Mouse (Mus musculus): ENCODE results near the gene Msmo1. TPM values are rescaled to one million over a fixed set of nuclear protein-coding genes. Genes with fewer than 3 reads are reported as not detected.

Msmo1 gene
- polyA plus RNA-seq, 1 experiment from 2014 or later: 37.0 TPM

DNA sequence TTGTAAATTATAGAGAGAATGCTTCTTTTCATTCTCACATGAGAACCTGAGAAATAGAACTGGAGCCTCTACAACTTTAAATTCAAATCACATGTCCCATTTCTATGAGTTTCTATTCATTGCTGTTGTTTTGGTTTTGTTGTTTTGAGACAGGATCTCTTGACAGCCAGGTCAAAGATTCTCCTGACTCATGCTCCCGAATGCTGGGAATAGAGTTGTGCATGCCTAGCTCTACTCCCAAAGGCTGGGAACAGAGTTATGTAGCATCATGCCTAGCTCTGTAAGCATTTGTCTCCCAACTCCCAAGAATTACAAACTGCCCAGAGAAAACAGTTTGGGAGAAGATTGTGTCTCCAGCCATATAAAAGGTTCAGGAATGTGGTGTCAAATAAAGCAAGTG, 29.2 kb upstream of the Msmo1 start:
- Histone ChIP-seq H3K27me3 (ENCODE audit: control insufficient read depth, insufficient read depth, low read length) (no peaks in the 10 kb centered on the region), H3K27ac (ENCODE audit: low read length) (no peak overlapping the region), H3K36me3 (ENCODE audit: control insufficient read depth, insufficient read depth) (peaks cover 5% of the 10 kb centered on the region; the same call in 1 of the 2 replicates), H3K4me2 (ENCODE audit: low read depth, low read length) (no peak overlapping the region), H3K4me1 (ENCODE audit: control insufficient read depth, insufficient read depth, low read length) (0 out of 2 replicates have a peak, but pooled peaks cover 2% of the 10 kb centered on the region), H3K4me3 (ENCODE audit: low read length) (no peak overlapping the region), H3K9ac (ENCODE audit: low read length) (no peak overlapping the region), H3K9me3 (replicated peaks; ENCODE audit: control insufficient read depth, low read length) (no peaks in the 10 kb centered on the region)
- ATAC-seq (replicated peaks; ENCODE audit: extremely low read depth, insufficient read depth, low FRiP score): no peak
- 81% methylated on average over 1 of the region's 1 CpGs for WGBS

- Histone ChIP-seq H3K9ac (ENCODE audit: low read length) (no peak overlapping the region), H3K9me3 (replicated peaks; ENCODE audit: control insufficient read depth, low read length) (no peaks in the 10 kb centered on the region), H3K36me3 (ENCODE audit: control insufficient read depth, insufficient read depth) (peaks cover 5% of the 10 kb centered on the region), H3K27ac (ENCODE audit: low read length) (no peak overlapping the region), H3K27me3 (ENCODE audit: control insufficient read depth, insufficient read depth, low read length) (no peaks in the 10 kb centered on the region), H3K4me1 (ENCODE audit: control insufficient read depth, insufficient read depth, low read length) (0 out of 2 replicates have a peak, but pooled peaks cover 2% of the 10 kb centered on the region), H3K4me2 (ENCODE audit: low read depth, low read length) (no peak overlapping the region), H3K4me3 (ENCODE audit: low read length) (no peak overlapping the region)
- ATAC-seq (replicated peaks; ENCODE audit: extremely low read depth, insufficient read depth, low FRiP score): no peak
- 79% methylated on average over 8 of the region's 8 CpGs for WGBS
Observed at GRCm38 (mm10) chr8:64761430-64761829, 27.8 kb upstream of the Msmo1 start.

DNA sequence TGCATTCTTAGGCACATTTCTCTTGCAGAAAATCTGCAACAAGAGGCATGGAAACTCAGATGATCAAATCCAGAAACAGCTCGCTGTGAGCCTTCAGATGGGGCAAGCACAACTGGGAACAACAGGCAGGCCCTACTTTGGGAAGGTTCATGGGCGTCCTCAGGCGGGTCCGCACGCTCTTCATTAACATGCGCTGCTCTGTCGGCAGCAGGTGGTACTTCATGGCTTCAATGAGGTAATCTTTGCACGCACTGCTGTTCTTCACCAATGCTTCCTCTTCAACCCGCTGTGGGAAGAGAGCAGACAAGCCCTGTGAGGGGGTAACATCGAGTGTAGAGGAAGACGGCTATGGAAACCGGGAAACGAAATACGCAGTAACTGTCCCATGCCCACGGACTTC, 24.4 kb upstream of the Msmo1 start:
- H3K27me3 ChIP-seq (ENCODE audit: control insufficient read depth, insufficient read depth, low read length): no peaks in the 10 kb centered on the region
- H3K9ac ChIP-seq (ENCODE audit: low read length): no peak overlapping the region
- no peak overlapping the region for H3K4me3 ChIP-seq (ENCODE audit: low read length)
- H3K36me3 ChIP-seq (ENCODE audit: control insufficient read depth, insufficient read depth): peaks cover 18% of the 10 kb centered on the region
- no peak overlapping the region for H3K4me2 ChIP-seq (ENCODE audit: low read depth, low read length)
- WGBS: 95% methylated on average over 15 of the region's 15 CpGs
- H3K9me3 ChIP-seq (replicated peaks; ENCODE audit: control insufficient read depth, low read length): no peaks in the 10 kb centered on the region
- ATAC-seq (replicated peaks; ENCODE audit: extremely low read depth, insufficient read depth, low FRiP score): no peak
- H3K4me1 ChIP-seq (ENCODE audit: control insufficient read depth, insufficient read depth, low read length): no peaks in the 10 kb centered on the region
- no peak overlapping the region for H3K27ac ChIP-seq (ENCODE audit: low read length)

GRCm38 (mm10) chr8:64746215-64747058, 12.8 kb upstream of the Msmo1 start:
- Histone ChIP-seq H3K9me3 (replicated peaks; ENCODE audit: control insufficient read depth, low read length) (no peaks in the 10 kb centered on the region; the same call in 1 of the 2 replicates), H3K4me2 (ENCODE audit: low read depth, low read length) (no peak overlapping the region), H3K4me3 (ENCODE audit: low read length) (no peak overlapping the region), H3K36me3 (ENCODE audit: control insufficient read depth, insufficient read depth) (peaks cover 12% of the 10 kb centered on the region), H3K27ac (ENCODE audit: low read length) (no peak overlapping the region), H3K27me3 (ENCODE audit: control insufficient read depth, insufficient read depth, low read length) (no peaks in the 10 kb centered on the region), H3K4me1 (ENCODE audit: control insufficient read depth, insufficient read depth, low read length) (peaks cover 5% of the 10 kb centered on the region), H3K9ac (ENCODE audit: low read length) (no peak overlapping the region)
- 69% methylated on average over 10 of the region's 10 CpGs for WGBS
- ATAC-seq (replicated peaks; ENCODE audit: extremely low read depth, insufficient read depth, low FRiP score): no peak

GRCm38 (mm10) chr8:64740547-64741211, 7.1 kb upstream of the Msmo1 start:
- Histone ChIP-seq H3K4me3 (ENCODE audit: low read length) (no peak overlapping the region), H3K4me2 (ENCODE audit: low read depth, low read length) (peak overlapping the region; percentile 15; the same call in 1 of the 2 replicates), H3K27me3 (ENCODE audit: control insufficient read depth, insufficient read depth, low read length) (no peaks in the 10 kb centered on the region), H3K9ac (ENCODE audit: low read length) (no peak overlapping the region), H3K27ac (ENCODE audit: low read length) (no peak overlapping the region), H3K9me3 (replicated peaks; ENCODE audit: control insufficient read depth, low read length) (no peaks in the 10 kb centered on the region), H3K4me1 (ENCODE audit: control insufficient read depth, insufficient read depth, low read length) (0 out of 2 replicates have a peak, but pooled peaks cover 6% of the 10 kb centered on the region), H3K36me3 (ENCODE audit: control insufficient read depth, insufficient read depth) (no peaks in the 10 kb centered on the region)
- 57% methylated on average over 13 of the region's 13 CpGs for WGBS
- ATAC-seq (replicated peaks; ENCODE audit: extremely low read depth, insufficient read depth, low FRiP score): no peak

DNA sequence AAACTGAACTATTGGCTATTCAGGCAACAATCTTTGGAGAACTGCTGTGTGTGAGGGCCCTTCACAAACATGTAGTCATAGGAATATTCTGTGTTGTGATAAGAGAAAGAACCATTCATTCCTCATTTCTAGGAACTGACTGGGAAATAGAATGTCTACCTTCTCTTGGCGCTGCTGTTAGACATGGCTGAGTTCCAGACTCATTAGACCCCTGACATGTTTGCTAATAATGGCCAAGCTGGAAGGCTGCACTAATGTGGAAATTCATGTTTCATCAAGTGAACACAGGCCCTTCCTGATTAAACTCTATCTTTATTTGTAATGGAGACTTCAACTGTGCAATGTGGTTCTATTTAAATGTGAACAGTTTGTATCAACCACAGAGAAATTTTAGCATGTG, 5.3 kb upstream of the Msmo1 start:
- no peak overlapping the region for H3K4me3 ChIP-seq (ENCODE audit: low read length)

DNA sequence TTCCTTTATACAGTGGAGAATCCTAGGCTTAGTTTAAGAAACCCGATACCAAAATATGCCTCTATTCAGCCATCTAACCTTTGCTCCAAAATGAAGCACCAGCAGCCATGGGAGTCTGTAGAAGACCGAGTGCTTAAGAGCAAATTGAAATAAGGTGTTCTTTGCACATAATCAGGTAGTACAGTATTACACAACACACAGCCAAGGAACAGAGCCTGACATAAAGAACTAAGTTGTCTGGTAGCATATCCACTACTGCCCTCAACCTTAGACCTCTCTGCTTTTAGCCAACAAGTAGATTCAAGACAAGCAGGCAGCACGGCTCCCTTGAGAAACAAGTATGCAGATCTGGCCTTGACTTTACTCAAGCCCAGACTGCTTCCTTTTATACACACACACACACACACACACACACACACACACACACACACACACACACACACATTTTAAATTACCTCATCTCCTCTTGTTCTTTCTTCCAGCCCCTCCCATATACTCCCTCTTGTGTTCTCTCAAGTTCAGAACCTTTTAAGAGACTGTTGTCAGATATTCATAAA, 3.3 kb upstream of the Msmo1 start:
- no peak overlapping the region for H3K4me3 ChIP-seq (ENCODE audit: low read length)
- ATAC-seq (replicated peaks; ENCODE audit: extremely low read depth, insufficient read depth, low FRiP score): no peak
- no peaks in the 10 kb centered on the region for H3K27me3 ChIP-seq (ENCODE audit: control insufficient read depth, insufficient read depth, low read length)
- no peak overlapping the region for H3K9ac ChIP-seq (ENCODE audit: low read length)
- WGBS: 75% methylated on average over 3 of the region's 3 CpGs
- no peak overlapping the region for H3K4me2 ChIP-seq (ENCODE audit: low read depth, low read length)
- H3K9me3 ChIP-seq (replicated peaks; ENCODE audit: control insufficient read depth, low read length): no peaks in the 10 kb centered on the region
- no peaks in the 10 kb centered on the region for H3K36me3 ChIP-seq (ENCODE audit: control insufficient read depth, insufficient read depth)
- no peak overlapping the region for H3K27ac ChIP-seq (ENCODE audit: low read length)
- H3K4me1 ChIP-seq (ENCODE audit: control insufficient read depth, insufficient read depth, low read length): peaks cover 14% of the 10 kb centered on the region; the same call in 1 of the 2 replicates

More for the DNA sequence above, 5.3 kb upstream of the Msmo1 start:
- no peak overlapping the region for H3K9ac ChIP-seq (ENCODE audit: low read length)
- no peaks in the 10 kb centered on the region for H3K9me3 ChIP-seq (replicated peaks; ENCODE audit: control insufficient read depth, low read length)
- 51% methylated on average over 1 of the region's 1 CpGs for WGBS
- H3K4me2 ChIP-seq (ENCODE audit: low read depth, low read length): no peak overlapping the region
- ATAC-seq (replicated peaks; ENCODE audit: extremely low read depth, insufficient read depth, low FRiP score): no peak
- no peak overlapping the region for H3K27ac ChIP-seq (ENCODE audit: low read length)
- 0 out of 2 replicates have a peak, but pooled peaks cover 6% of the 10 kb centered on the region for H3K4me1 ChIP-seq (ENCODE audit: control insufficient read depth, insufficient read depth, low read length)
- H3K27me3 ChIP-seq (ENCODE audit: control insufficient read depth, insufficient read depth, low read length): no peaks in the 10 kb centered on the region
- no peaks in the 10 kb centered on the region for H3K36me3 ChIP-seq (ENCODE audit: control insufficient read depth, insufficient read depth)

- Histone ChIP-seq H3K27me3 (ENCODE audit: control insufficient read depth, insufficient read depth, low read length) (no peaks in the 10 kb centered on the region), H3K9me3 (replicated peaks; ENCODE audit: control insufficient read depth, low read length) (no peaks in the 10 kb centered on the region), H3K4me1 (ENCODE audit: control insufficient read depth, insufficient read depth, low read length) (peaks cover 13% of the 10 kb centered on the region; the same call in 1 of the 2 replicates), H3K4me3 (ENCODE audit: low read length) (no peak overlapping the region), H3K36me3 (ENCODE audit: control insufficient read depth, insufficient read depth) (peaks cover 5% of the 10 kb centered on the region), H3K9ac (ENCODE audit: low read length) (no peak overlapping the region), H3K27ac (ENCODE audit: low read length) (no peak overlapping the region), H3K4me2 (ENCODE audit: low read depth, low read length) (no peak overlapping the region)
- ATAC-seq (replicated peaks; ENCODE audit: extremely low read depth, insufficient read depth, low FRiP score): no peak
- WGBS: 67% methylated on average over 8 of the region's 8 CpGs
Observed at GRCm38 (mm10) chr8:64735161-64735560, 1.6 kb upstream of the Msmo1 start.

GRCm38 (mm10) chr8:64732596-64732995, 996 bp downstream of the Msmo1 start:
- Histone ChIP-seq H3K27me3 (ENCODE audit: control insufficient read depth, insufficient read depth, low read length) (no peaks in the 10 kb centered on the region), H3K9me3 (replicated peaks; ENCODE audit: control insufficient read depth, low read length) (no peaks in the 10 kb centered on the region), H3K4me2 (ENCODE audit: low read depth, low read length) (peak overlapping the region; percentile 87), H3K27ac (ENCODE audit: low read length) (no peak overlapping the region), H3K9ac (ENCODE audit: low read length) (peak overlapping the region; percentile 85), H3K36me3 (ENCODE audit: control insufficient read depth, insufficient read depth) (peaks cover 8% of the 10 kb centered on the region), H3K4me1 (ENCODE audit: control insufficient read depth, insufficient read depth, low read length) (peaks cover 9% of the 10 kb centered on the region; the same call in 1 of the 2 replicates), H3K4me3 (ENCODE audit: low read length) (peak overlapping the region; percentile 97)
- ATAC-seq (replicated peaks; ENCODE audit: extremely low read depth, insufficient read depth, low FRiP score): no peak
- 9% methylated on average over 9 of the region's 9 CpGs for WGBS
